Mouse (Mus musculus): Measurements from ENCODE around the gene Arl16. TPM values are rescaled to one million over a fixed set of nuclear protein-coding genes. Genes with fewer than 3 reads are reported as not detected.

Gene Arl16
- polyA plus RNA-seq, 1 experiment from 2014 or later: 33.6 TPM

DNA sequence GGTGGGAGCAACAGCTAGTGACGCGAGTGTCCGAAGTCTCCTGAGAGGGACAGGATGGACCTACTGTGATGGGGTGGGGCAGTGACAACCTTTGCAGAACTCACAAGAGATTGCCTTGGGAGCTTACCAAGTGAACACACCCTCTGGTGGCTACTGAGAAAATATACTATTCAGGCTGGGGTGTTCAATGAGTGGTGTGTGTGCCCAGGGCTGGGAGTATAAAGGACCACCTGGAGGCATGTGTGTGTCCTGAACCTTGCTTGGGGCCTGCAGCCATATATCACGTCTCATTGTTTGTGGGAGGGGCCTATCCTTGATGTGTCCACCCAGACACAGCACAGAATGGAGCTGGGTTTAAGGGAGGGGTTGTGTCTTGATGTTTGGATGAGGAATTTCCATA is 21.1 kb upstream of the Arl16 start:
- H3K9me3 ChIP-seq (replicated peaks; ENCODE audit: control insufficient read depth, low read length): no peaks in the 10 kb centered on the region
- 73% methylated on average over 4 of the region's 4 CpGs for WGBS
- no peak overlapping the region for H3K27ac ChIP-seq (ENCODE audit: low read length)
- peaks cover 38% of the 10 kb centered on the region for H3K4me1 ChIP-seq (ENCODE audit: control insufficient read depth, insufficient read depth, low read length)
- H3K27me3 ChIP-seq (ENCODE audit: control insufficient read depth, insufficient read depth, low read length): no peaks in the 10 kb centered on the region
- H3K9ac ChIP-seq (ENCODE audit: low read length): no peak overlapping the region
- no peak for ATAC-seq (replicated peaks; ENCODE audit: extremely low read depth, insufficient read depth, low FRiP score)
- H3K4me3 ChIP-seq (ENCODE audit: low read length): no peak overlapping the region
- no peak overlapping the region for H3K4me2 ChIP-seq (ENCODE audit: low read depth, low read length)
- H3K36me3 ChIP-seq (ENCODE audit: control insufficient read depth, insufficient read depth): peaks cover 30% of the 10 kb centered on the region

DNA sequence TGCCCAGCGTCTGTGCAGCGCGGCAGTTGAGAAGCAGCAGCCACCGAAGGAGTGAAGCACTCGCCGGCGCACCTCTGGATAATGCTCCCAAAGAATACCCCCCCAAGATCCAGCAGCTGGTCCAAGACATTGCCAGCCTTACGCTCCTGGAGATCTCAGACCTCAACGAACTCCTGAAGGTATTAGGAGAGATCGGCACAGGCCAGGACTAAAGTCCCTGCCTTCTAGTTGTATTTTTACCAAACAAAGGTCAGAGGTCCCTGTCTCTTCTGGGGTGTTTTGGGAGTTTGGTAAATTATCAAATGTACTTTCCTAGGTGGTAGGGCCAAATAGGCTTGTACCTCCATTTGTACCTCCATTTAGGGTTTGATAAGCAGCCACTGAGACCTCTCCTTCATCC is 17.8 kb upstream of the Arl16 start:
- Histone ChIP-seq H3K9me3 (replicated peaks; ENCODE audit: control insufficient read depth, low read length) (no peaks in the 10 kb centered on the region), H3K4me3 (ENCODE audit: low read length) (peak overlapping the region; percentile 97), H3K27me3 (ENCODE audit: control insufficient read depth, insufficient read depth, low read length) (no peaks in the 10 kb centered on the region), H3K27ac (ENCODE audit: low read length) (peak overlapping the region; percentile 89), H3K9ac (ENCODE audit: low read length) (peak overlapping the region; percentile 96), H3K4me1 (ENCODE audit: control insufficient read depth, insufficient read depth, low read length) (peaks cover 18% of the 10 kb centered on the region), H3K36me3 (ENCODE audit: control insufficient read depth, insufficient read depth) (peaks cover 48% of the 10 kb centered on the region), H3K4me2 (ENCODE audit: low read depth, low read length) (peak overlapping the region; percentile 75)
- no peak for ATAC-seq (replicated peaks; ENCODE audit: extremely low read depth, insufficient read depth, low FRiP score)
- WGBS: 7% methylated on average over 10 of the region's 10 CpGs

DNA sequence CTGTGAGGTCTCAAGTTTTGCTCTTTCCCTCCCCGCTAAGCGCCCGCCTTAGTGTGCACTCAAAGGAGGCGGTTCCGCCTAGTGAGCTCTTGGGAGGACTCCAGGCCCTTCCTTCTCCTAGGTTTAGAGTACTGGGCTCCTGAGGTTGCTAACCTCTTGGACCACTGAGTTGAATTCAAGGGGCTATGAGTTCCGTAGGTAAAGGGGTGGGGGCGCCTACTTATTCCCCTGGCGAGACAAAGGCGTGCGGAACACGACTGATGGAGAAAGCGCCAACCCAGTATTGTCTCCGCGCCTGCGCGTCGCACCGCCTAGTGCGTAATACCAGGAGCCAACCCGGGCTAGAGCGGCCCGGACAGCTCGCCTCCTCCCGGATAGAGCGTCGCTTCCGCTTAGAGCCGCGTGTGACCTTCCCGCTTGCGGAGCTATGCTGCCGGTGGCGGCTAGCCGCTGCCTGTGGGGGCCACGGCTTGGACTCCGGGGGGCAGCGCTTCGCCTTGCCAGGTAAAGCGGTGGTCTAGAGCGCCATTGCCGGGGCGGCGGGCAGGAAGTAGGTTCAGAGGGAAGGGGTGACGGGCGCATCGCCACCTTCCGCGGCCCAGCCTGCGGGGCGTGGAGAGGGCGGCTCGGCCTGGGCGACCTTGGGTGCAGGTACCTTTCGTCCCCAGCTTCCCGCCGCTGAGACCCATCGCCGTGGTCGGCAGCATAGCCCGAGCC is 17.0 kb upstream of the Arl16 start, which contains the start of gene Mrpl12:
TSS of gene Mrpl12 (plus strand) at position 349 of the 717 bp plus-strand sequence.
- Histone ChIP-seq H3K9me3 (replicated peaks; ENCODE audit: control insufficient read depth, low read length) (no peaks in the 10 kb centered on the region), H3K4me1 (ENCODE audit: control insufficient read depth, insufficient read depth, low read length) (peaks cover 15% of the 10 kb centered on the region), H3K27me3 (ENCODE audit: control insufficient read depth, insufficient read depth, low read length) (no peaks in the 10 kb centered on the region), H3K27ac (ENCODE audit: low read length) (peak within 1 kb of the TSS; percentile 89), H3K4me2 (ENCODE audit: low read depth, low read length) (peak within 1 kb of the TSS; percentile 80), H3K9ac (ENCODE audit: low read length) (peak within 1 kb of the TSS; percentile 96), H3K36me3 (ENCODE audit: control insufficient read depth, insufficient read depth) (peaks cover 50% of the 10 kb centered on the region), H3K4me3 (ENCODE audit: low read length) (peak within 1 kb of the TSS; percentile 97)
- ATAC-seq (replicated peaks; ENCODE audit: extremely low read depth, insufficient read depth, low FRiP score): peak; percentile 94
- WGBS: 1% methylated on average over 60 of the region's 60 CpGs

DNA sequence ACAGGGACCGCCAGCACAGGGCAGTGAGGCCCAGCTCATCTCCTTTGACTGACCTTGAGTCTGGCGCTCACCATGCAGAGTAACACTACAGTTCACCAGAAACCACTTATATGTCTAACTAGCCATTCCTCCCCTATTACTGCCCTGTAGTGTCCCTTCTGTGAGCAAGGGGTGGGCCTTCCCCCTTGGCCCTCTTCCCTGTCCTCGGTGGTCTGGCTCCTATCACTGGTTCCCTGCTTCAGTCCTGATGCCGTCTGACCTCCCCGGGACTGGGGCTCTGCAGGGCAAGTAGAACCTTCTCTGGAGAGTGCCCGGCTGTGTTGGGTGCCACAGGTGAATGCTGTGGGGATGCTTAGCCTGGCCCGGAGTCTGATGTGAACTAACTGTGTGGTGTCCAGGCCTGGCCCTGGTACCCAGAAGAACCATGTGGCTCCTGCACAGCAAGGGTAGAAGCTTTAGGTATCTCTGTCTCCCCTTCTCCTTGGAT is 16.1 kb upstream of the Arl16 start:
- Histone ChIP-seq H3K9ac (ENCODE audit: low read length) (peak overlapping the region; percentile 96), H3K9me3 (replicated peaks; ENCODE audit: control insufficient read depth, low read length) (no peaks in the 10 kb centered on the region), H3K4me3 (ENCODE audit: low read length) (no peak overlapping the region; the same call in 1 of the 2 replicates), H3K4me2 (ENCODE audit: low read depth, low read length) (peak overlapping the region; percentile 80), H3K27ac (ENCODE audit: low read length) (no peak overlapping the region; the same call in 1 of the 2 replicates), H3K27me3 (ENCODE audit: control insufficient read depth, insufficient read depth, low read length) (no peaks in the 10 kb centered on the region), H3K36me3 (ENCODE audit: control insufficient read depth, insufficient read depth) (peaks cover 54% of the 10 kb centered on the region), H3K4me1 (ENCODE audit: control insufficient read depth, insufficient read depth, low read length) (peaks cover 14% of the 10 kb centered on the region)
- 81% methylated on average over 7 of the region's 7 CpGs for WGBS
- no peak for ATAC-seq (replicated peaks; ENCODE audit: extremely low read depth, insufficient read depth, low FRiP score)

DNA sequence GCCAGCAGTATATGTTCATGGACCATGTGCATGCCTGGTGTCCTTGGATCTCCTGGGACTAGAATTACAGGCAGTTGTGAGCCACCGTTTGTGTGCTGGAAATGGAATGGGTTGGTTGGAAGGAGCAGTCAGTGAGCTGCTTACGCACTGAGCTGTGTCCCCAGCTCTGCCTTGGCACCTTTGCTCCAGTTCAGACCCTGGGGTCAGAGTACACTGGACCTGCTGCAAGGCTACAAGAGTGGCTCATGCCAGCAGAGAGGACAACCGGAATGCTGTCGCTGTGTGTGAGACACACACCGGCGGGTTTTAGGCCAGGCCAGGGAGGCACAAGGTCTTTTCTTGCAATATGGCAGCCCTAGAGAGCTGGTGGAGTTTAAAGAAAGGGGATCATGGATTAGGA is 4.6 kb upstream of the Arl16 start:
- no peak for ATAC-seq (replicated peaks; ENCODE audit: extremely low read depth, insufficient read depth, low FRiP score)
- Histone ChIP-seq H3K4me1 (ENCODE audit: control insufficient read depth, insufficient read depth, low read length) (peaks cover 8% of the 10 kb centered on the region), H3K9ac (ENCODE audit: low read length) (no peak overlapping the region), H3K4me3 (ENCODE audit: low read length) (no peak overlapping the region), H3K9me3 (replicated peaks; ENCODE audit: control insufficient read depth, low read length) (no peaks in the 10 kb centered on the region), H3K27ac (ENCODE audit: low read length) (no peak overlapping the region), H3K27me3 (ENCODE audit: control insufficient read depth, insufficient read depth, low read length) (no peaks in the 10 kb centered on the region), H3K4me2 (ENCODE audit: low read depth, low read length) (no peak overlapping the region), H3K36me3 (ENCODE audit: control insufficient read depth, insufficient read depth) (peaks cover 46% of the 10 kb centered on the region)
- 95% methylated on average over 6 of the region's 6 CpGs for WGBS

DNA sequence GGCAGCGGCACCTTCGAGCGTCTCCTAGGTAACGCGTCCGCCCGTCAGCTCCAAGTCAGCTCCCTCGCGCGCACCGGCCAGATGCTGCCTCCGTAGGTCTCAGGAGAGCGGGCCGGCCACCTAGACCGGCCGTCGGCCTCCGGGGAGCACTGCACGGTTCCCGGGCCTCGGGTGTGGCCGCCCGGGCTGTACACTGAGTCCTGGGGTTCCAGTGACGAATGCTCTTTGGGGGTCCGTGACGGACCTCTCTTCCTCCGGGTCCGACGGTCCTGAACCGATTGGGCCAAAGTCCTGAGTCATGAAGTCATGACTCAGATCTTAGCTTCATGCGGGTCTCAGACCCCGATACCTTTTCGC is 307 bp upstream of the Arl16 start:
- peak overlapping the region; percentile 95 for H3K4me2 ChIP-seq (ENCODE audit: low read depth, low read length)
- no peaks in the 10 kb centered on the region for H3K27me3 ChIP-seq (ENCODE audit: control insufficient read depth, insufficient read depth, low read length)
- 1% methylated on average over 33 of the region's 33 CpGs for WGBS
- H3K4me3 ChIP-seq (ENCODE audit: low read length): peak overlapping the region; percentile 93
- H3K4me1 ChIP-seq (ENCODE audit: control insufficient read depth, insufficient read depth, low read length): peaks cover 20% of the 10 kb centered on the region
- H3K9me3 ChIP-seq (replicated peaks; ENCODE audit: control insufficient read depth, low read length): no peaks in the 10 kb centered on the region
- peak; percentile 28 for ATAC-seq (replicated peaks; ENCODE audit: extremely low read depth, insufficient read depth, low FRiP score)
- peak overlapping the region; percentile 88 for H3K9ac ChIP-seq (ENCODE audit: low read length)
- no peak overlapping the region for H3K27ac ChIP-seq (ENCODE audit: low read length)
- peaks cover 22% of the 10 kb centered on the region for H3K36me3 ChIP-seq (ENCODE audit: control insufficient read depth, insufficient read depth)

DNA sequence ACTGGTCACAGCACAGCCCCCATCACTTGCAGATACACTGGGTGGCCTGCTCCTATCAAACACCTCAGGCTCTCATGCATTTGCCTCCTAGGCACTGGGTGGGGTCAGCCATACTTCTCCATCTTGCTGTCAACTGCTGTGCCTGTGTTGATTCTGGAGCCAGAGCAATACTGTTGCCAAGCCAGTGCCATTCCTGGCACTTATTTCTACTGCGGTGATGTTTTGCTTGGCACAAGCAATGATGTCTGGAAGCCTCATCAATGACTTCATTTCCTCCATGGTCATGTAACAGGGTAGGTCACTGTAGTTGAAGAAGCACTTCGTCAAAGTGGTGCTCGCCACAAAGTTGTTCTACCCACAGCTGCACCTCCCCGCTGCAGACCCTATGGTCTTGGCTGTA is 1.9 kb downstream of the Arl16 start:
- Histone ChIP-seq H3K27ac (ENCODE audit: low read length) (no peak overlapping the region), H3K9ac (ENCODE audit: low read length) (no peak overlapping the region), H3K4me1 (ENCODE audit: control insufficient read depth, insufficient read depth, low read length) (peaks cover 20% of the 10 kb centered on the region), H3K4me2 (ENCODE audit: low read depth, low read length) (no peak overlapping the region), H3K4me3 (ENCODE audit: low read length) (no peak overlapping the region), H3K9me3 (replicated peaks; ENCODE audit: control insufficient read depth, low read length) (no peaks in the 10 kb centered on the region), H3K27me3 (ENCODE audit: control insufficient read depth, insufficient read depth, low read length) (no peaks in the 10 kb centered on the region), H3K36me3 (ENCODE audit: control insufficient read depth, insufficient read depth) (peaks cover 19% of the 10 kb centered on the region)
- no peak for ATAC-seq (replicated peaks; ENCODE audit: extremely low read depth, insufficient read depth, low FRiP score)
- WGBS: 71% methylated on average over 4 of the region's 4 CpGs

DNA sequence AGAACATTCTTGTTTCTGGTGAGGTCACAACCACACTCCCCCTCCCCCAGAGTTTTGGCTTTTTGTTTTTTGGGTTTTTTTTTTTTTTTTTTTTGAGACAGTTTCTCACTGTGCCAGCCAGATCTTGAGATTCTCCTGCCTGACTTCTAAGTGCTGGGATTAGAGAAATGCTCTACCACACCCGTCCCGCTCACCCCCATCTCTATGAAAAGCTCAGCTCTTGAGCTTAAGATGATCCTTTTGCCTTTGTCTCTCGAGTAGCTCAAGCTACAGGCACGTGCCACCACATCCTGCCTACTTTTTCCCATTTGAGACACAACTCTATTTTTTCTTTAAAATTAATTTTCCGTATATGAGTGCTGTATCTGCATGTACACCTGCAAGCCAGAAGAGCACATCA is 3.0 kb downstream of the Arl16 start:
- H3K4me1 ChIP-seq (ENCODE audit: control insufficient read depth, insufficient read depth, low read length): peaks cover 20% of the 10 kb centered on the region
- H3K4me2 ChIP-seq (ENCODE audit: low read depth, low read length): no peak overlapping the region
- no peak overlapping the region for H3K27ac ChIP-seq (ENCODE audit: low read length)
- ATAC-seq (replicated peaks; ENCODE audit: extremely low read depth, insufficient read depth, low FRiP score): no peak
- no peaks in the 10 kb centered on the region for H3K9me3 ChIP-seq (replicated peaks; ENCODE audit: control insufficient read depth, low read length)
- H3K4me3 ChIP-seq (ENCODE audit: low read length): no peak overlapping the region
- 85% methylated on average over 5 of the region's 5 CpGs for WGBS
- peaks cover 18% of the 10 kb centered on the region for H3K36me3 ChIP-seq (ENCODE audit: control insufficient read depth, insufficient read depth)
- H3K27me3 ChIP-seq (ENCODE audit: control insufficient read depth, insufficient read depth, low read length): no peaks in the 10 kb centered on the region
- H3K9ac ChIP-seq (ENCODE audit: low read length): no peak overlapping the region

DNA sequence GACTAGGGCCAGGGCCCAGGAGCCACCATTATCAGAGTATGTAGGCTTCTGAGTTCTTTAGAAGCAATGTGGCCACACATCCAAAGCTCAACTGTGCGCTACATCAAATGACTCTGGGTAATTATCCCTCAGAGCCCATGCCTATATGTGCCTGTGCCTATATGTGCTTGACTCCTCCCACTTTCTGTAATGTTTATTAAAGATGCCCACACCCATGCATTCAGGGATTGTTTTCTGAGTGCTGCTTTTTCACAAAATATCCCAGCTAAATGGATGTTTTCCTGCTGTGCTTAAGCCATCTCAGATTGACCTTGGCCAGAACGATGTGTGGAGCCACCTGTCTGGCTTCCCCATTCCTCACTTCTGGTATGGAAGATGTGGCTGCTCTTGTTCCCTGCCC is 3.9 kb downstream of the Arl16 start:
- Histone ChIP-seq H3K9me3 (replicated peaks; ENCODE audit: control insufficient read depth, low read length) (no peaks in the 10 kb centered on the region), H3K27me3 (ENCODE audit: control insufficient read depth, insufficient read depth, low read length) (no peaks in the 10 kb centered on the region), H3K9ac (ENCODE audit: low read length) (no peak overlapping the region), H3K27ac (ENCODE audit: low read length) (no peak overlapping the region), H3K4me2 (ENCODE audit: low read depth, low read length) (no peak overlapping the region), H3K4me1 (ENCODE audit: control insufficient read depth, insufficient read depth, low read length) (peaks cover 24% of the 10 kb centered on the region), H3K36me3 (ENCODE audit: control insufficient read depth, insufficient read depth) (peaks cover 18% of the 10 kb centered on the region), H3K4me3 (ENCODE audit: low read length) (no peak overlapping the region)
- no peak for ATAC-seq (replicated peaks; ENCODE audit: extremely low read depth, insufficient read depth, low FRiP score)
- WGBS: 87% methylated on average over 2 of the region's 2 CpGs

All from heart, embryonic 16.5 days (tissue).